Mouse (Mus musculus) limb, embryonic 12.5 days (tissue): ENCODE measurements around the gene Klk10. TPM values are rescaled to one million over a fixed set of nuclear protein-coding genes. Genes with fewer than 3 reads are reported as not detected.

Experiments used
- ATAC-seq: fragments of 200-750 bp; cut with Nextera tagmentation; 2 replicates; pipeline ENCODE4 v1.8.0; 2017; ENCODE audit warnings: low read depth, moderate TSS enrichment; ENCODE audit not compliant: insufficient number of reproducible peaks, insufficient read depth, low FRiP score, low TSS enrichment
- H3K27ac ChIP-seq: fragments of 300-500 bp; sonication (generic); 2 replicates; pipeline ENCODE4 v1.5.1; 2016; ENCODE audit warnings: mild to moderate bottlenecking, moderate library complexity
- H3K27me3 ChIP-seq: fragments of 300-500 bp; sonication (generic); 2 replicates; pipeline ENCODE4 v1.6.1; 2016; ENCODE audit warnings: mild to moderate bottlenecking, moderate library complexity
- H3K36me3 ChIP-seq: fragments of 300-500 bp; sonication (generic); 2 replicates; pipeline ENCODE4 v1.6.1; 2016; ENCODE audit warnings: mild to moderate bottlenecking, moderate library complexity
- H3K4me1 ChIP-seq: fragments of 300-500 bp; sonication (generic); replicated peaks from 2 replicates; pipeline ENCODE4 v1.6.1; 2016
- H3K4me2 ChIP-seq: fragments of 300-500 bp; sonication (generic); 2 replicates; pipeline ENCODE4 v1.6.1; 2016; ENCODE audit warnings: mild to moderate bottlenecking, moderate library complexity
- H3K4me3 ChIP-seq: fragments of 300-500 bp; sonication (generic); replicated peaks from 2 replicates; pipeline ENCODE4 v1.5.1; 2016; ENCODE audit warnings: mild to moderate bottlenecking
- H3K9ac ChIP-seq: fragments of 300-500 bp; sonication (generic); replicated peaks from 2 replicates; pipeline ENCODE4 v1.6.1; 2016; ENCODE audit warnings: mild to moderate bottlenecking, moderate library complexity
- H3K9me3 ChIP-seq: fragments of 300-500 bp; sonication (generic); 2 replicates; pipeline ENCODE4 v1.6.1; 2016; ENCODE audit warnings: mild to moderate bottlenecking, moderate library complexity
- WGBS: fragments of 180-500 bp; shearing (Covaris S2); methylation state at CpG from one replicate; pipeline ENCODE4 v1.1.7; 2016; 5-methylcytosine and 5-hydroxymethylcytosine counted together
- polyA plus RNA-seq: library from polyadenylated mRNA; unstranded; fragments of >200 nt; fragmentation: Nextera tagmentation; extraction: Ambion mirVana; gene quantifications from 2 replicates; pipeline ENCODE4 v1.2.1, GENCODE M21; 2016

The Klk10 gene
- polyA plus RNA-seq, 1 experiment from 2014 or later: 0.35 TPM

DNA sequence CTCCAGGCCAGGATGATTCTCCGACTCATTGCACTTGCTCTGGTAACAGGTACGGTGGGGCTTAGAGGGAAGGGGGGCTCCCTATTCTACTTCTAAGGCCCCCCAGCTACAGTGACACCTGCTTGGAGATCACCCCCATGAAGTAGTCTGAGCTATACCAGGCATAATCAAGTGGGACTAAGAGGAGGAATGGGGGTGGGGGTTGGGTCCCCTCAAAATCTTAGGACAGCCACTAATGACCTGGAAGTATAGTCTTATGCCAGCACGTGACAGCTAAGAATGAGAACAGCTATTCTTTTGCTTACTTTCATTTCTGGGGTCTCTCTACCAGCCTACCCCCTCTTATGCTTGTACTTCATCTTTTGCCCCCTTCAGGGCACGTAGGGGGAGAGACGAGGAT lies 4.3 kb upstream of the Klk10 start:
- Histone ChIP-seq H3K4me1 (no peaks in the 10 kb centered on the region), H3K4me3 (no peak overlapping the region)
- no peak for ATAC-seq

DNA sequence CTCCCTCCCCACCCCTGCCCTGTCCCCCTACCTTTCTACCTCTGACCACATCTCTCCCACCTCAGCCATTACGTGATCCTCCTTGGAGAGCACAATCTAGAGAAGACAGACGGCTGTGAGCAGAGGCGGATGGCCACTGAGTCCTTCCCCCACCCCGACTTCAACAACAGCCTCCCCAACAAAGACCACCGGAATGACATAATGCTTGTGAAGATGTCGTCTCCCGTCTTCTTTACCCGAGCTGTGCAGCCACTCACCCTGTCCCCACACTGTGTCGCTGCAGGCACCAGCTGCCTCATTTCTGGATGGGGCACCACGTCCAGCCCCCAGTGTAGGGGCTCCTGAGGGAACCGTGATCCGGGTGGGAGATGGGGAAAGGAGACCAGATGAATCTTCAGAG lies 3.4 kb upstream of the Klk10 start:
- 90% methylated on average over 12 of the region's 12 CpGs for WGBS
- H3K4me3 ChIP-seq: no peak overlapping the region
- H3K36me3 ChIP-seq: no peaks in the 10 kb centered on the region
- peaks cover 6% of the 10 kb centered on the region; the same call in 1 of the 2 replicates for H3K27me3 ChIP-seq
- H3K4me2 ChIP-seq: no peak overlapping the region
- no peak for ATAC-seq
- no peak overlapping the region for H3K27ac ChIP-seq
- no peaks in the 10 kb centered on the region for H3K4me1 ChIP-seq
- no peak overlapping the region for H3K9ac ChIP-seq
- no peaks in the 10 kb centered on the region for H3K9me3 ChIP-seq

More for the DNA sequence above, 4.3 kb upstream of the Klk10 start:
- H3K27ac ChIP-seq: no peak overlapping the region
- H3K4me2 ChIP-seq: no peak overlapping the region
- H3K27me3 ChIP-seq: peaks cover 3% of the 10 kb centered on the region; the same call in 1 of the 2 replicates
- WGBS: 79% methylated on average over 5 of the region's 5 CpGs
- no peaks in the 10 kb centered on the region for H3K36me3 ChIP-seq
- no peaks in the 10 kb centered on the region for H3K9me3 ChIP-seq
- no peak overlapping the region for H3K9ac ChIP-seq

- H3K27me3 ChIP-seq: peaks cover 14% of the 10 kb centered on the region
- H3K4me2 ChIP-seq: no peak overlapping the region
- no peaks in the 10 kb centered on the region for H3K36me3 ChIP-seq
- no peak for ATAC-seq
- H3K9ac ChIP-seq: no peak overlapping the region
- H3K9me3 ChIP-seq: no peaks in the 10 kb centered on the region
- WGBS: 90% methylated on average over 10 of the region's 10 CpGs
- no peak overlapping the region for H3K4me3 ChIP-seq
- no peak overlapping the region for H3K27ac ChIP-seq
- H3K4me1 ChIP-seq: peaks cover 5% of the 10 kb centered on the region; the same call in 1 of the 2 replicates
These were observed 2.5 kb upstream of the Klk10 start for GRCm38 (mm10) chr7:43778176-43778970.

GRCm38 (mm10) chr7:43780241-43780640 lies 594 bp upstream of the Klk10 start:
- H3K9me3 ChIP-seq: no peaks in the 10 kb centered on the region
- no peak overlapping the region for H3K4me2 ChIP-seq
- WGBS: 60% methylated on average over 6 of the region's 6 CpGs
- H3K4me1 ChIP-seq: peaks cover 5% of the 10 kb centered on the region; the same call in 1 of the 2 replicates
- no peak overlapping the region for H3K4me3 ChIP-seq
- no peak overlapping the region for H3K9ac ChIP-seq
- peaks cover 28% of the 10 kb centered on the region for H3K27me3 ChIP-seq
- no peak overlapping the region for H3K27ac ChIP-seq
- H3K36me3 ChIP-seq: no peaks in the 10 kb centered on the region
- no peak for ATAC-seq

DNA sequence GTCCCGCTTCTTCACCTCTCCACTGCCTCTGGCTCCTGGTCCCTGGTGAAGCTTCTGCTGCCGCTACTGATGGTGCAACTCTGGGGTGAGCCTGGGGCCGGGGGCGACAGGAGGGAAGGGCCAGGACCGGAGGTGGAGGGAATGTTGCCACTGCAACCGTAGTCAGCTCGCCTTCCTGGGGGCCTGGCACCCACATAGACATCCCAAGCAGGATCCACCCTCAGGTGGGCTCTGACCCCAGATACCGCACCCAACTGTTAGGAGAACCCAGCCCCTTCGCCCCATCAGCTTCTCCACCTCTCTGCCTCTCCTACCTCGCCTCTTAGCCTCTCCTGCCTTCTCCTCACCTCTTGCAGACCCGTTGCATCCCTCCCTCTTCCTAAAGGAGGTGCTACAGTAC lies 706 bp downstream of the Klk10 start:
- no peak for ATAC-seq
- H3K4me3 ChIP-seq: no peak overlapping the region
- H3K36me3 ChIP-seq: no peaks in the 10 kb centered on the region
- no peaks in the 10 kb centered on the region for H3K9me3 ChIP-seq
- 87% methylated on average over 11 of the region's 11 CpGs for WGBS
- H3K9ac ChIP-seq: no peak overlapping the region
- no peak overlapping the region for H3K4me2 ChIP-seq
- H3K27ac ChIP-seq: no peak overlapping the region
- H3K27me3 ChIP-seq: peaks cover 28% of the 10 kb centered on the region
- peaks cover 5% of the 10 kb centered on the region; the same call in 1 of the 2 replicates for H3K4me1 ChIP-seq

DNA sequence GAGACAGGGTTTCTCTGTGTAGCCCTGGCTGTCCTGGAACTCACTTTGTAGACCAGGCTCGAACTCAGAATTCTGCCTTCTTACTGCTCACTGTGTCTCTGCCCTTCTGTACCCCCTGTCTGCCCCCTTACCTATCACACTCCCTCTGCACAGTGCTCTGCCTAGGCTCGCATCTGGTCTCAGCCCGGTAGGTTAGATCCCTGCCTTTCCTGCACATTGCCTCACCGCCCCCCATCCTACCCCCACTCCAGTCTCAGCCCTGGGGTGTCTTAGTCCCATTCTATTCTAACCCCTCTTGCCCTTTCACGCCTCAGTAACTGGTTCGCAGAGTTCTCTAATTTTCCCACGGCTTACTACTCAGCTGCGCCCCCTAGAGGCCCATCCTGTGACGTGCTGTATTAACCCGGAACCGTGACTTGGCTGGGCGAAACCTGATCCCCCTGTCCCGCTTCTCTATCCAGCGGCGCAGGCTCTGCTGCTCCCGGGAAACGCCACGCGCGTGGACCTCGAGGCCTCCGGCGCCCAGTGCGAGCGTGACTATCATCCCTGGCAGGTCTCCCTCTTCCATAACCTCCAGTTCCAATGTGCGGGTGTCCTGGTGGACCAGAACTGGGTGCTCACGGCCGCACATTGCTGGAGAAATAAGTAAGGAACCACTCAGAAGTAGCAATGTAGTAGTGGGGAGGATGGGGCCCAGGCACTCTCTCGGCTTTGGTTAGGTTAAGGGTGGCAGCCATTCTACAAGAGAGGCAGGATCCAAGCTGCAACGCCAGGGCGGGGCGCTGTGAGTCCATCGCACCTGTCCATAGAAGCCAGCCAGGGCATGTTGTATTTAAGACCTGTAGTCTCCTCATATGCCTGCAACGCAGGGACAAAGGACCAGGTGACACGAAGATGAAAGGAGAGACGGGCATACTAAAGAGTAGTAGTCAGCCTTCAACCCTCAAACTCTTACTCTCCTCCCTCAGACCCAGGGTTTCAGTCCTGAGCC lies 1.7 kb downstream of the Klk10 start:
- Histone ChIP-seq H3K9ac (0 out of 2 replicates have a peak overlapping the region, but pooled peaks have one; percentile 40), H3K27me3 (peaks cover 28% of the 10 kb centered on the region), H3K9me3 (no peaks in the 10 kb centered on the region), H3K27ac (no peak overlapping the region), H3K4me2 (peak overlapping the region; percentile 59), H3K4me1 (peaks cover 5% of the 10 kb centered on the region; the same call in 1 of the 2 replicates), H3K4me3 (peak overlapping the region; percentile 26), H3K36me3 (no peaks in the 10 kb centered on the region)
- 8% methylated on average over 36 of the region's 36 CpGs for WGBS
- peak; percentile 81; the same call in 1 of the 2 replicates for ATAC-seq

DNA sequence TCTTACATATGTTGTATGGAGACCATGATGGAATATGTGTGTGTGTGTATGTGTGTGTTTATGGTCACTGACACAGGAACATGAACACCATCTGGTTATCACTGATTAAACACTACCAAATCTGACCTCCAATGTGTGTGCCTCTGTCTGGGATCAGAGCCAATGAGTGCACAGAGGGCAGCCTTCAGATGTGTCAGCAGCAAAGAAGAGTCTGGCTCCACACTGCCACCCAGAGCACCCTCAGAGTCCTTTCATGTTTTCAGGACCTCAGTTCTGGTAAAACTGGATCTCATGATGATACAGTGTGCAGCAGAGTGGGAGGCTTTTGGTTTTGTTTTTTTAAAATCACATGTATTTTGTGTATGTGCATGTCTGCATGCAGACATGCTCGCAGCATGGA lies 4.5 kb downstream of the Klk10 start:
- peaks cover 28% of the 10 kb centered on the region for H3K27me3 ChIP-seq
- H3K4me3 ChIP-seq: no peak overlapping the region
- no peaks in the 10 kb centered on the region for H3K9me3 ChIP-seq
- 75% methylated on average over 1 of the region's 1 CpGs for WGBS
- no peak overlapping the region for H3K4me2 ChIP-seq
- H3K9ac ChIP-seq: no peak overlapping the region
- peaks cover 5% of the 10 kb centered on the region; the same call in 1 of the 2 replicates for H3K4me1 ChIP-seq
- ATAC-seq: no peak
- no peaks in the 10 kb centered on the region for H3K36me3 ChIP-seq
- H3K27ac ChIP-seq: no peak overlapping the region

- H3K27ac ChIP-seq: no peak overlapping the region
- WGBS: 81% methylated on average over 3 of the region's 3 CpGs
- no peak overlapping the region for H3K9ac ChIP-seq
- peaks cover 16% of the 10 kb centered on the region for H3K27me3 ChIP-seq
- H3K4me1 ChIP-seq: no peaks in the 10 kb centered on the region
- no peak overlapping the region for H3K4me2 ChIP-seq
- no peak overlapping the region for H3K4me3 ChIP-seq
- no peak for ATAC-seq
- no peaks in the 10 kb centered on the region for H3K9me3 ChIP-seq
- H3K36me3 ChIP-seq: no peaks in the 10 kb centered on the region
These were observed 7.3 kb downstream of the Klk10 start for GRCm38 (mm10) chr7:43788096-43788495.

DNA sequence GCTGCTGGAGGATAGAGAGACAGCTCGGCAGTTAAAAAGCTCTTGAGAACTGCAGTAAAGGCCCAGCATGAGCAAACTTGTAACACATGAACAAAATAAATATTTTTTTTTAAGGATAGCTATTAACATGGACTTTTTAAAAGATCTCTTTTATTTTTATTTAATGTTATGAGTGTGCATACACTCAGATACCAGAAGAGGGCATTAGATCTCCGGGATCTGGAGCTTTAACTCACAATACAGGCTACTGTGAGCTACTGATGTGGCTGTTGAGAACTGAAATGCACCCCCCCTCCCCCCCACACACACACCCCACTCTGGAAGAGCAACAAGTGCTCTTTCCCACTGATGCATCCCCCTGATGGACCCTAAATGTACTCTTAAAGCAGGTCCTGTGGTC lies 8.5 kb downstream of the Klk10 start:
- Histone ChIP-seq H3K9ac (no peak overlapping the region), H3K4me2 (no peak overlapping the region), H3K27me3 (peaks cover 14% of the 10 kb centered on the region)

GRCm38 (mm10) chr7:43791591-43791990 lies 10.8 kb downstream of the Klk10 start, which contains the start of gene Klk9:
Gene Klk9, plus strand, starts transcription at chr7:43791891.
- 73% methylated on average over 7 of the region's 7 CpGs for whole genome bisulfite sequencing
- no peak within 1 kb of the TSS for H3K9ac ChIP-seq
- no peak for ATAC-seq

More for the DNA sequence above, 8.5 kb downstream of the Klk10 start:
- H3K4me1 ChIP-seq: no peaks in the 10 kb centered on the region
- no peaks in the 10 kb centered on the region for H3K9me3 ChIP-seq
- ATAC-seq: no peak
- WGBS: 70% methylated on average over 2 of the region's 2 CpGs
- no peaks in the 10 kb centered on the region for H3K36me3 ChIP-seq
- no peak overlapping the region for H3K4me3 ChIP-seq
- no peak overlapping the region for H3K27ac ChIP-seq

GRCm38 (mm10) chr7:43796355-43796754 lies 15.5 kb downstream of the Klk10 start:
- Histone ChIP-seq H3K9ac (no peak overlapping the region), H3K9me3 (no peaks in the 10 kb centered on the region), H3K4me2 (peak overlapping the region; percentile 76), H3K27ac (no peak overlapping the region), H3K4me3 (peak overlapping the region; percentile 52), H3K36me3 (no peaks in the 10 kb centered on the region), H3K4me1 (peaks cover 7% of the 10 kb centered on the region; the same call in 1 of the 2 replicates), H3K27me3 (peaks cover 59% of the 10 kb centered on the region)
- 7% methylated on average over 8 of the region's 8 CpGs for whole genome bisulfite sequencing
- ATAC-seq: no peak

More at GRCm38 (mm10) chr7:43791591-43791990, 10.8 kb downstream of the Klk10 start, which contains the start of gene Klk9:
- H3K27ac ChIP-seq: no peak within 1 kb of the TSS
- no peaks in the 10 kb centered on the region for H3K36me3 ChIP-seq
- no peaks in the 10 kb centered on the region for H3K9me3 ChIP-seq
- H3K4me3 ChIP-seq: no peak within 1 kb of the TSS
- H3K4me2 ChIP-seq: no peak within 1 kb of the TSS
- H3K4me1 ChIP-seq: peaks cover 2% of the 10 kb centered on the region; the same call in 1 of the 2 replicates
- H3K27me3 ChIP-seq: peaks cover 33% of the 10 kb centered on the region
